In genomic region chr11:99023500-99024467, GRCm38 (mm10) we compare ENCODE assay signal across 8 mouse cellular contexts. TPM values are rescaled to one million over a fixed set of nuclear protein-coding genes. Genes with fewer than 3 reads are reported as not detected.
DNase-seq lines count a peak whose midpoint lies in the region; ATAC-seq and TF ChIP-seq lines count a peak whose summit lies in the region.

Top2a (minus strand) TSS chr11:99024189.

- peaks cover 0 to 11% of the 10 kb centered on the region in 2 experiments; a peak in 3 of 4 replicates for H3K4me1 ChIP-seq in MEL (ENCODE audit: control insufficient read depth in 1 of 2, insufficient read depth in 2 of 2, low read length in 2 of 2)
- peaks cover 14% of the 10 kb centered on the region for H3K4me1 ChIP-seq in forebrain, embryonic 16.5 days (replicated peaks; ENCODE audit: control insufficient read depth, insufficient read depth, low read length)
- H3K4me1 ChIP-seq in lung, embryonic 14.5 days (ENCODE audit: insufficient read depth): peaks cover 5% of the 10 kb centered on the region; the same call in 1 of the 2 replicates
- peaks cover 10% of the 10 kb centered on the region for H3K4me1 ChIP-seq in olfactory bulb, adult 2 months (ENCODE audit: control insufficient read depth, insufficient read depth, low read length)
- peaks cover 20% of the 10 kb centered on the region for H3K4me1 ChIP-seq in thymus, adult 2 months (replicated peaks; ENCODE audit: control insufficient read depth, insufficient read depth, low read length)

- H3K9me3 ChIP-seq in MEL (replicated peaks; ENCODE audit: insufficient read depth, low read length): no peaks in the 10 kb centered on the region
- no peaks in the 10 kb centered on the region for H3K9me3 ChIP-seq in forebrain, embryonic 16.5 days (ENCODE audit: control insufficient read depth, low read length)
- H3K9me3 ChIP-seq in lung, embryonic 14.5 days (ENCODE audit: low read depth, low read length): no peaks in the 10 kb centered on the region

- peak; percentile 94 to 99 for TF ChIP-seq POLR2A in MEL (IDR thresholded peaks at IDR 0.05; ENCODE audit: control insufficient read depth in 1 of 2, insufficient read depth in 1 of 2, low read depth in 1 of 2, low read length in 2 of 2, poor library complexity in 1 of 2)
- TF ChIP-seq POLR2A in olfactory bulb, adult 2 months (IDR thresholded peaks at IDR 0.05; ENCODE audit: insufficient read depth, low read depth, low read length): 0 out of 2 replicates have a peak, but pooled peaks have one; percentile 27
- peak; percentile 72; the same call in 1 of the 2 replicates for TF ChIP-seq POLR2A in thymus, adult 2 months (IDR thresholded peaks at IDR 0.05; ENCODE audit: control insufficient read depth, extremely low read depth, insufficient read depth, low read length, poor library complexity)

- TF ChIP-seq RAD21 in MEL (IDR thresholded peaks at IDR 0.05; ENCODE audit: low read depth, low read length): no peak

- no peak for TF ChIP-seq CTCF in MEL (IDR thresholded peaks at IDR 0.05 in 2 of 3, conservative IDR thresholded peaks at IDR 0.05 in 1 of 3; ENCODE audit: control insufficient read depth in 1 of 3, insufficient read depth in 1 of 3, low read depth in 2 of 3, low read length in 3 of 3, poor library complexity in 1 of 3, severe bottlenecking in 1 of 3)
- no peak for TF ChIP-seq CTCF in layer of hippocampus, adult 2 months (conservative IDR thresholded peaks at IDR 0.05)
- TF ChIP-seq CTCF in lung, embryonic 14.5 days (IDR thresholded peaks at IDR 0.05; ENCODE audit: low read depth): no peak
- TF ChIP-seq CTCF in olfactory bulb, adult 2 months (IDR thresholded peaks at IDR 0.05; ENCODE audit: insufficient read depth, low read depth, low read length): no peak
- 0 out of 2 replicates have a peak, but pooled peaks have one; percentile 26 for TF ChIP-seq CTCF in thymus, adult 2 months (IDR thresholded peaks at IDR 0.05; ENCODE audit: borderline replicate concordance, control insufficient read depth, extremely low read depth, insufficient read depth, low read length, poor library complexity)

- peak in 1 of 2 experiments; percentile 29; a peak in 1 of 4 replicates for TF ChIP-seq EP300 in MEL (IDR thresholded peaks at IDR 0.05; ENCODE audit: low read depth in 1 of 2, low read length in 2 of 2)

- no peaks in the 10 kb centered on the region for H3K27me3 ChIP-seq in MEL (ENCODE audit: control insufficient read depth in 1 of 2, insufficient read depth in 2 of 2, low read length in 2 of 2)
- H3K27me3 ChIP-seq in forebrain, embryonic 16.5 days (replicated peaks; ENCODE audit: control insufficient read depth, insufficient read depth, low read length): no peaks in the 10 kb centered on the region
- H3K27me3 ChIP-seq in lung, embryonic 14.5 days (ENCODE audit: insufficient read depth, low read length): no peaks in the 10 kb centered on the region
- H3K27me3 ChIP-seq in thymus, adult 2 months (ENCODE audit: control insufficient read depth, insufficient read depth, low read length): no peaks in the 10 kb centered on the region

- WGBS in forebrain, embryonic 16.5 days: under 1% methylated on average over 54 of the region's 54 CpGs
- under 1% methylated on average over 54 of the region's 54 CpGs for WGBS in lung, embryonic 14.5 days
- under 1% methylated on average over 54 of the region's 54 CpGs for WGBS in olfactory bulb, adult 2 months
- under 1% methylated on average over 54 of the region's 54 CpGs for WGBS in thymus, adult 2 months

- peak within 1 kb of the TSS; percentile 97 for H3K9ac ChIP-seq in MEL (ENCODE audit: control insufficient read depth, low read depth, low read length, poor library complexity, severe bottlenecking)
- peak within 1 kb of the TSS; percentile 46 for H3K9ac ChIP-seq in forebrain, embryonic 16.5 days (replicated peaks; ENCODE audit: low read depth, low read length)
- H3K9ac ChIP-seq in lung, embryonic 14.5 days: peak within 1 kb of the TSS; percentile 93

- intact Hi-C loops in heart, postnatal 36 days (cut with DNase I): loop anchor here (5.0 kb wide), 1 partner anchor 106 kb away; no protein-coding TSS in a partner anchor

- peaks cover 37% of the 10 kb centered on the region for H3K79me2 ChIP-seq in MEL (ENCODE audit: control insufficient read depth, insufficient read depth, low read length, poor library complexity)

- peak within 1 kb of the TSS; percentile 88 for H3K27ac ChIP-seq in MEL (ENCODE audit: control insufficient read depth, low read depth, low read length)
- peak within 1 kb of the TSS; percentile 7; the same call in 1 of the 2 replicates for H3K27ac ChIP-seq in forebrain, embryonic 16.5 days (ENCODE audit: low read length)
- peak within 1 kb of the TSS; percentile 39; the same call in 1 of the 2 replicates for H3K27ac ChIP-seq in layer of hippocampus, adult 2 months
- peak within 1 kb of the TSS; percentile 86 for H3K27ac ChIP-seq in lung, embryonic 14.5 days (ENCODE audit: low read depth)
- no peak within 1 kb of the TSS; the same call in 1 of the 2 replicates for H3K27ac ChIP-seq in olfactory bulb, adult 2 months (ENCODE audit: insufficient read depth, low read depth, low read length)
- H3K27ac ChIP-seq in thymus, adult 2 months (ENCODE audit: control insufficient read depth, insufficient read depth, low read length): peak within 1 kb of the TSS; percentile 63

- ATAC-seq in forebrain, embryonic 16.5 days: peak; percentile 97
- peak; percentile 94 for ATAC-seq in lung, embryonic 14.5 days (ENCODE audit: insufficient read depth)

- H3K4me3 ChIP-seq in MEL (ENCODE audit: control insufficient read depth in 1 of 2, insufficient read depth in 1 of 2, low read depth in 2 of 2, low read length in 2 of 2): peak within 1 kb of the TSS; percentile 88 to 93
- peak within 1 kb of the TSS; percentile 55 for H3K4me3 ChIP-seq in forebrain, embryonic 16.5 days (replicated peaks; ENCODE audit: low read length)
- H3K4me3 ChIP-seq in layer of hippocampus, adult 2 months: peak within 1 kb of the TSS; percentile 55
- H3K4me3 ChIP-seq in lung, embryonic 14.5 days (ENCODE audit: low read depth, low read length): peak within 1 kb of the TSS; percentile 83
- peak within 1 kb of the TSS; percentile 82 for H3K4me3 ChIP-seq in olfactory bulb, adult 2 months (ENCODE audit: insufficient read depth, low read depth, low read length)
- H3K4me3 ChIP-seq in thymus, adult 2 months (ENCODE audit: control insufficient read depth, insufficient read depth, low read length): peak within 1 kb of the TSS; percentile 98

- H3K36me3 ChIP-seq in MEL (ENCODE audit: control insufficient read depth in 1 of 2, insufficient read depth in 2 of 2, low read length in 2 of 2): peaks cover 37 to 39% of the 10 kb centered on the region in 2 experiments
- H3K36me3 ChIP-seq in forebrain, embryonic 16.5 days (ENCODE audit: control insufficient read depth, insufficient read depth): no peaks in the 10 kb centered on the region
- peaks cover 39% of the 10 kb centered on the region for H3K36me3 ChIP-seq in lung, embryonic 14.5 days (ENCODE audit: insufficient read depth)
- H3K36me3 ChIP-seq in thymus, adult 2 months (ENCODE audit: control insufficient read depth, insufficient read depth, low read length): peaks cover 6% of the 10 kb centered on the region

- peak within 1 kb of the TSS; percentile 57 for H3K4me2 ChIP-seq in forebrain, embryonic 16.5 days (ENCODE audit: low read length)
- H3K4me2 ChIP-seq in lung, embryonic 14.5 days: peak within 1 kb of the TSS; percentile 83

- DNase-seq in MEL (ENCODE audit: low read depth, low spot score): peak; percentile 99
- DNase-seq in cerebellum, adult 18-20 months: peak; percentile 80 to 96
- peak; percentile 96 to 99 for DNase-seq in heart, postnatal 36 days
- peak; percentile 95 to 96 for DNase-seq in layer of hippocampus, adult 2 months (ENCODE audit: low spot score in 2 of 2)
- peak; percentile 100 for DNase-seq in lung, embryonic 14.5 days
- peak; percentile 93 for DNase-seq in thymus, adult 2 months

TF ChIP-seq in MEL, 35 proteins besides CTCF, POLR2A, EP300 and RAD21 (continues in another document):
- TF ChIP-seq SIN3A (IDR thresholded peaks at IDR 0.05; ENCODE audit: low read length) (peak; percentile 97), ELF1 (IDR thresholded peaks at IDR 0.05; ENCODE audit: low read depth, low read length) (no peak), TBP (IDR thresholded peaks at IDR 0.05; ENCODE audit: low read depth, low read length) (peak; percentile 98), POLR2AphosphoS2 (IDR thresholded peaks at IDR 0.05; ENCODE audit: low read length) (peak; percentile 97), KAT2A (conservative IDR thresholded peaks at IDR 0.05; ENCODE audit: low read depth, low read length) (peak; percentile 85), MAZ (IDR thresholded peaks at IDR 0.05; ENCODE audit: low read depth, low read length) (no peak), USF1 (IDR thresholded peaks at IDR 0.05; ENCODE audit: low read depth, low read length) (no peak), HCFC1 (IDR thresholded peaks at IDR 0.05; ENCODE audit: low read depth, low read length) (peak; percentile 83), JUND (IDR thresholded peaks at IDR 0.05; ENCODE audit: low read depth, low read length) (no peak; the same call in 1 of the 2 replicates), MYB (IDR thresholded peaks at IDR 0.05; ENCODE audit: low read depth, low read length) (no peak), MEF2A (IDR thresholded peaks at IDR 0.05; ENCODE audit: extremely low read depth, insufficient replicate concordance, low read depth, low read length, poor library complexity, severe bottlenecking) (no peak), POLR2AphosphoS5 (IDR thresholded peaks at IDR 0.05; ENCODE audit: borderline replicate concordance, low read depth, low read length) (peak; percentile 86; the same call in 1 of the 2 replicates), MAX (IDR thresholded peaks at IDR 0.05; ENCODE audit: low read length) (peak; percentile 94), GABPA (IDR thresholded peaks at IDR 0.05; ENCODE audit: low read depth, low read length) (peak; percentile 97; the same call in 1 of the 2 replicates), GATA1 (IDR thresholded peaks at IDR 0.05; ENCODE audit: low read depth, low read length) (peak; percentile 95), USF2 (IDR thresholded peaks at IDR 0.05; ENCODE audit: borderline replicate concordance in 1 of 2, insufficient read depth in 1 of 2, low read depth in 1 of 2, low read length in 2 of 2) (no peak), ZMIZ1 (IDR thresholded peaks at IDR 0.05; ENCODE audit: low read depth, low read length) (peak; percentile 99)

RNA-seq across cellular contexts. Expression of gene Top2a, which starts in this region (rescaled TPM):
- 443 and 477 TPM in 2 replicates for total RNA-seq in MEL (2012; rRNA removed)
- polyA plus RNA-seq in MEL (2012; ENCODE audit: insufficient read depth in 1 of 2, insufficient read length in 2 of 2, low read depth in 1 of 2, low replicate concordance in 2 of 2, missing spikeins in 1 of 2): 100 to 1,000 TPM; 395 to 643 TPM
- polyA plus RNA-seq in forebrain, embryonic 16.5 days (2015; fragmentation: Nextera tagmentation; extraction: Ambion mirVana): 97.6 and 121 TPM in 2 replicates
- 1 to 10 TPM; 3.9 to 4.6 TPM for total RNA-seq in heart, postnatal 36 days (2021)
- 1 to 10 TPM; 1.7 to 3.0 TPM for total RNA-seq in layer of hippocampus, adult 2 months (2021)
- 349 and 364 TPM in 2 replicates for polyA plus RNA-seq in lung, embryonic 14.5 days (2014; fragmentation: Nextera tagmentation; extraction: Ambion mirVana)
- 288 TPM in 1 of 2 replicates, not detected in the other for polyA plus RNA-seq in olfactory bulb, adult 2 months (2012; ENCODE audit: insufficient read depth, insufficient read length, low replicate concordance, missing spikeins)
- polyA plus RNA-seq in thymus, adult 2 months (2012; rRNA removed): 59.2 and 85.6 TPM in 2 replicates

Comparison
In these comparisons a context has a peak if more than half of its experiments do, and no peak if none do; other contexts are left out.
1. RNA of gene Top2a (total RNA-seq): 443 to 477 TPM in MEL; 3.9 to 4.6 TPM in heart, postnatal 36 days and 1.7 to 3.0 TPM in layer of hippocampus, adult 2 months; every median in the first group is over 10 times any median in the second.
2. H3K9ac ChIP-seq: peak in every context shown above with its lines; median percentile 97 in MEL; 93 in lung, embryonic 14.5 days; 46 in forebrain, embryonic 16.5 days.
3. POLR2A ChIP-seq: peak in every context shown above with its lines; median percentile 96 in MEL; 72 in thymus, adult 2 months; 27 in olfactory bulb, adult 2 months.
4. Peak in every context shown above with its lines, with median percentiles within 50 percentile points of each other: DNase-seq and H3K4me3 ChIP-seq.